Mouse (Mus musculus) lung, postnatal 0 days (tissue): Measurements from ENCODE around the gene Rab6a. TPM values are rescaled to one million over a fixed set of nuclear protein-coding genes. Genes with fewer than 3 reads are reported as not detected.

ENCODE experiments used
- ATAC-seq: fragments of 200-750 bp; cut with Nextera tagmentation; 2 replicates; pipeline ENCODE4 v1.8.0; 2017; ENCODE audit warnings: moderate library complexity
- DNase-seq: peaks from one replicate; pipeline ENCODE4 v3.0.0-alpha.2; 2016; ENCODE audit warnings: low spot score
- H3K27ac ChIP-seq: fragments of 300-500 bp; sonication (generic); 2 replicates; pipeline ENCODE4 v1.5.1; 2014; ENCODE audit warnings: antibody characterized with exemption, mild to moderate bottlenecking, low read length, mixed read lengths
- H3K27me3 ChIP-seq: fragments of 300-500 bp; sonication (generic); replicated peaks from 2 replicates; pipeline ENCODE4 v1.6.1; 2014; ENCODE audit warnings: low read length, mixed read lengths; ENCODE audit not compliant: insufficient read depth
- H3K36me3 ChIP-seq: fragments of 300-500 bp; sonication (generic); 2 replicates; pipeline ENCODE4 v1.6.1; 2014; ENCODE audit warnings: low read length, mixed read lengths; ENCODE audit not compliant: insufficient read depth
- H3K4me1 ChIP-seq: fragments of 300-500 bp; sonication (generic); 2 replicates; pipeline ENCODE4 v1.6.1; 2014; ENCODE audit warnings: antibody characterized with exemption, low read depth, low read length, mixed read lengths; ENCODE audit not compliant: insufficient read depth
- H3K4me2 ChIP-seq: fragments of 300-500 bp; sonication (generic); replicated peaks from 2 replicates; pipeline ENCODE4 v1.6.1; 2014; ENCODE audit warnings: low read depth, mild to moderate bottlenecking, low read length, moderate library complexity, mixed read lengths
- H3K4me3 ChIP-seq: fragments of 300-500 bp; sonication (generic); 2 replicates; pipeline ENCODE4 v1.5.1; 2014; ENCODE audit warnings: low read depth, low read length
- H3K9ac ChIP-seq: fragments of 300-500 bp; sonication (generic); replicated peaks from 2 replicates; pipeline ENCODE4 v1.6.1; 2014; ENCODE audit warnings: low read depth, mild to moderate bottlenecking
- H3K9me3 ChIP-seq: fragments of 300-500 bp; sonication (generic); 2 replicates; pipeline ENCODE4 v1.6.1; 2016; ENCODE audit warnings: low read length, mixed read lengths
- CTCF ChIP-seq: IDR thresholded peaks from 2 replicates; pipeline ENCODE4 v1.5.1; 2016; ENCODE audit warnings: antibody characterized with exemption, mild to moderate bottlenecking
- EP300 ChIP-seq: IDR thresholded peaks from 2 replicates; pipeline ENCODE4 v1.6.1; 2016; ENCODE audit warnings: antibody characterized with exemption, mild to moderate bottlenecking, control low read depth
- WGBS: fragments of 180-500 bp; shearing (Covaris S2); extraction: QIAGEN DNeasy Blood & Tissue Kit; methylation state at CpG from one replicate; pipeline ENCODE4 v1.1.7; 2014; 5-methylcytosine and 5-hydroxymethylcytosine counted together
- polyA plus RNA-seq: library from polyadenylated mRNA; unstranded; fragments of >200 nt; fragmentation: Nextera tagmentation; extraction: Ambion mirVana; gene quantifications from 2 replicates; pipeline ENCODE4 v1.2.1, GENCODE M21; 2015

The Rab6a gene
- polyA plus RNA-seq, 1 experiment from 2014 or later, result 76.8 TPM

DNA sequence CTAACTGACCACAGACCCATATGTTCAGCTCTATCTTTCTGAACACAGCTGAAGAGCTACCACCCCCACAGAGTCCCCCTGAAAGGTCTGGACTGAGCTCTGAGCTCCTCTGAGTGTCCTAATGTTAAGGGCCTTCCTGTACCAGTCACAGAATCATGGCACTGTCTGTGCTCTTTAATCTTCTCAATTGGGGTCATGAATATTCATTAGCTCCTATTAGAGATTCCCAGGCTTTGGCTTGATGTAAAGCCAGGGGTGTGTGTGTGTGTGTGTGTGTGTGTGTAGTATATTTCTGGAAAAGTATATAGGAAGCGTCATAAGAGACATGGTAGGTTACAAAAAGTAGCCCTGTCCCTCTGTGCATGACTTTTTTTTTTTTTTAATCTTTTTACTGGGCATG, 76.0 kb downstream of the Rab6a start:
- Histone ChIP-seq H3K4me1 (no peaks in the 10 kb centered on the region), H3K9ac (no peak overlapping the region), H3K36me3 (no peaks in the 10 kb centered on the region), H3K27ac (no peak overlapping the region), H3K4me2 (no peak overlapping the region), H3K9me3 (no peaks in the 10 kb centered on the region), H3K4me3 (no peak overlapping the region), H3K27me3 (no peaks in the 10 kb centered on the region)
- 88% methylated on average over 1 of the region's 1 CpGs for WGBS
- TF ChIP-seq CTCF (no peak), EP300 (no peak)
- no peak for ATAC-seq
- no peak for DNase-seq

DNA sequence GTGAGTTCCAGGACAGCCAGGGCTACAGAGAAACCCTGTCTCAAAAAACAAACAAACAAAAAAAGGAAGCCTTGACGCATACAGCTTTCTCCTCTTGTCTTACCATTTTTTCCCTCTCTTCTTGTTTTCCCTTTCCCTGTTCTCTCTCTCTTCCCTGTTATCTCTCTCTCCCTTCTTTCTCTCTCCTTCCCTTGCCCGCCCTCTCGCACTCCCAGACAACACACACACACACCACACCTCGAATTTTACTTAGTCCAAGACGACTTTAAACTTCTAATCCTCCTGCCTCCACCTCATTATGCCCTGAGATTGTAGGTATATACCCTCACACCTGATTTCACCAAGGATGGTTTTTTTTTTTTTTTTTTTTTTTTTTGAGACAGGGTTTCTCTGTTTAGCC, 76.9 kb downstream of the Rab6a start:
- Histone ChIP-seq H3K27me3 (no peaks in the 10 kb centered on the region), H3K4me2 (no peak overlapping the region), H3K9me3 (no peaks in the 10 kb centered on the region), H3K4me1 (no peaks in the 10 kb centered on the region), H3K9ac (no peak overlapping the region), H3K4me3 (no peak overlapping the region), H3K27ac (no peak overlapping the region), H3K36me3 (no peaks in the 10 kb centered on the region)
- ATAC-seq (no peak), DNase-seq (no peak)
- no peak for TF ChIP-seq EP300
- no peak for TF ChIP-seq CTCF
- 62% methylated on average over 5 of the region's 5 CpGs for WGBS

DNA sequence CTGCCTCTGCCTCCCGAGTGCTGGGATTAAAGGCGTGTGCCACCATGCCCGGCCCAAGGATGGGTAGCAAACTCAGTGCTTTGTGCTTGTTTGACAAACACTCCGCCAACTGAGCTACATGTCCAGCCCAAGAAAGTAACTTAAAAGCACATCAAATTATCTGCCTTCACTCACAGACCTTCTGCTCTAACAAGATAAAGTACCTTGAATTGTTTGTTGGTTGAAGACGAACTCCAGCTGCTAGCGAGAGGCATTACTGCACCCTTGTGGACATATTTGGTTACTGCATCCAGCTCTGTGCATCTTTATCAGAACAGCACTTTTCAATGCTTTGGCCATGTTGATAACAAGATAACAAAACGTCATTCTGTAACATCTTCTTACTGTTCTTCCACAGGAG, 77.3 kb downstream of the Rab6a start:
- Histone ChIP-seq H3K4me1 (no peaks in the 10 kb centered on the region), H3K27ac (no peak overlapping the region), H3K27me3 (no peaks in the 10 kb centered on the region), H3K36me3 (no peaks in the 10 kb centered on the region), H3K4me2 (no peak overlapping the region), H3K9ac (no peak overlapping the region), H3K4me3 (no peak overlapping the region), H3K9me3 (no peaks in the 10 kb centered on the region)
- no peak for TF ChIP-seq EP300
- peak; percentile 95 for TF ChIP-seq CTCF
- peak; percentile 78 for DNase-seq
- peak; percentile 32; the same call in 1 of the 2 replicates for ATAC-seq
- 41% methylated on average over 7 of the region's 7 CpGs for WGBS

GRCm38 (mm10) chr7:100685061-100686030, 78.1 kb downstream of the Rab6a start:
- no peak overlapping the region for H3K9ac ChIP-seq
- peak; percentile 90 for ATAC-seq
- H3K9me3 ChIP-seq, result no peaks in the 10 kb centered on the region
- DNase-seq, result peak; percentile 92
- H3K27me3 ChIP-seq, result no peaks in the 10 kb centered on the region
- H3K36me3 ChIP-seq, result no peaks in the 10 kb centered on the region
- no peaks in the 10 kb centered on the region for H3K4me1 ChIP-seq
- H3K4me3 ChIP-seq, result no peak overlapping the region
- no peak overlapping the region for H3K27ac ChIP-seq
- no peak overlapping the region for H3K4me2 ChIP-seq
- TF ChIP-seq EP300 (no peak), CTCF (peak; percentile 93)
- 39% methylated on average over 13 of the region's 13 CpGs for WGBS

DNA sequence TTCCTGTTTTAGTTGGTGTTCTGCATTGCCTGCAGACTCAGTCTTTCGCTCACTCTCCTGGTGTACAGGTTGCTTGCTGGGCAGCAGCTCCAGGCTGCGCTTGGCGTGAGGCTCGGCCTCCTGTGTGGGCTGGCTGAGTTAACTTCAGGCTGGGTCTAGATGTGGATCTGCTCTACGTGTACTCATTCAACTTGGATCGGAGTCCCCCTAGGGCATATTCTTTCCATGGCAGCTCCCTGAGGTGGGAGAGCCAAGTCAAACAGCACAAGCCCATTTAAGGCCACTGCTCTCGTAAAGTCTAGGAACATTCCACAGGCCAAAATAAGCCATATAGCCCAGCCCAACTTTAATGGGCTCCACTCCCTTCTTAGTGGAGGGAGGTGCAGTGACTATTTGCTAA, 81.3 kb downstream of the Rab6a start:
- no peak overlapping the region for H3K4me3 ChIP-seq
- H3K27me3 ChIP-seq, result no peaks in the 10 kb centered on the region
- ATAC-seq (no peak), DNase-seq (no peak)
- H3K36me3 ChIP-seq, result no peaks in the 10 kb centered on the region
- WGBS, result 78% methylated on average over 7 of the region's 7 CpGs
- H3K4me1 ChIP-seq, result no peaks in the 10 kb centered on the region
- TF ChIP-seq CTCF, result no peak
- TF ChIP-seq EP300, result no peak
- no peak overlapping the region for H3K4me2 ChIP-seq
- no peak overlapping the region for H3K9ac ChIP-seq
- H3K27ac ChIP-seq, result no peak overlapping the region
- no peaks in the 10 kb centered on the region for H3K9me3 ChIP-seq

Other genes with a start within 250 kb of the Rab6a start
- 7.5 and 9.2 TPM in 2 replicates for gene C2cd3, start 235.2 kb upstream of the Rab6a start, polyA plus RNA-seq
- gene Ppme1, start 235.1 kb upstream of the Rab6a start, polyA plus RNA-seq, result 32.6 and 34.3 TPM in 2 replicates
- gene Ucp3, start 134.4 kb upstream of the Rab6a start, polyA plus RNA-seq, result 0.08 and 0.15 TPM in 2 replicates
- gene Ucp2, start 114.1 kb upstream of the Rab6a start, polyA plus RNA-seq, result 528 and 617 TPM in 2 replicates
- 13.7 and 13.8 TPM in 2 replicates for gene Dnajb13, start 92.5 kb upstream of the Rab6a start, polyA plus RNA-seq
- gene Coa4, start 70.3 kb upstream of the Rab6a start, polyA plus RNA-seq, result 17.0 and 18.2 TPM in 2 replicates
- 76.0 and 77.5 TPM in 2 replicates for gene Mrpl48, start 891 bp downstream of the Rab6a start, polyA plus RNA-seq
- gene Plekhb1, start 55.0 kb downstream of the Rab6a start, polyA plus RNA-seq, result 44.4 and 46.0 TPM in 2 replicates
- gene Fam168a, start 99.2 kb downstream of the Rab6a start, polyA plus RNA-seq, result 28.2 and 35.8 TPM in 2 replicates